Mouse (Mus musculus) midbrain, postnatal 0 days (tissue): ENCODE measurements around the gene Tspear. TPM values are rescaled to one million over a fixed set of nuclear protein-coding genes. Genes with fewer than 3 reads are reported as not detected.
"Not testable (repeated sequence)": the region's sequence is repeated elsewhere in the genome, so short reads cannot be mapped to it uniquely, and the experiment has no call there.

ENCODE experiments used
- ATAC-seq: fragments of 200-750 bp; cut with Nextera tagmentation; 2 replicates; pipeline ENCODE4 v1.8.0; 2017; ENCODE audit warnings: moderate number of reproducible peaks, mild to moderate bottlenecking, moderate TSS enrichment, moderate library complexity; ENCODE audit not compliant: low FRiP score
- DNase-seq: peaks from one replicate; pipeline ENCODE4 v3.0.0-alpha.2; 2015; ENCODE audit warnings: low spot score
- H3K27ac ChIP-seq: fragments of 300-500 bp; sonication (generic); 2 replicates; pipeline ENCODE4 v1.5.1; 2014; ENCODE audit warnings: low read depth, mild to moderate bottlenecking, low read length, mixed read lengths
- H3K27me3 ChIP-seq: fragments of 300-500 bp; sonication (generic); 2 replicates; pipeline ENCODE4 v1.6.1; 2014; ENCODE audit warnings: low read length, control low read depth, mixed read lengths; ENCODE audit not compliant: insufficient read depth
- H3K36me3 ChIP-seq: fragments of 300-500 bp; sonication (generic); 2 replicates; pipeline ENCODE4 v1.6.1; 2014; ENCODE audit warnings: low read length, control low read depth, mixed read lengths; ENCODE audit not compliant: insufficient read depth
- H3K4me1 ChIP-seq: fragments of 300-500 bp; sonication (generic); 2 replicates; pipeline ENCODE4 v1.6.1; 2014; ENCODE audit warnings: mild to moderate bottlenecking, control low read depth, antibody characterized with exemption, low read length, mixed read lengths; ENCODE audit not compliant: insufficient read depth
- H3K4me2 ChIP-seq: fragments of 300-500 bp; sonication (generic); 2 replicates; pipeline ENCODE4 v1.6.1; 2014; ENCODE audit warnings: low read depth, mild to moderate bottlenecking, low read length, mixed read lengths; ENCODE audit not compliant: poor library complexity, severe bottlenecking
- H3K4me3 ChIP-seq: fragments of 300-500 bp; sonication (generic); 2 replicates; pipeline ENCODE4 v1.5.1; 2014; ENCODE audit warnings: low read depth, mild to moderate bottlenecking, low read length, moderate library complexity
- H3K9ac ChIP-seq: fragments of 300-500 bp; sonication (generic); replicated peaks from 2 replicates; pipeline ENCODE4 v1.6.1; 2014; ENCODE audit warnings: mild to moderate bottlenecking, low read length, moderate library complexity, mixed read lengths; ENCODE audit not compliant: poor library complexity, severe bottlenecking
- H3K9me3 ChIP-seq: fragments of 300-500 bp; sonication (generic); 2 replicates; pipeline ENCODE4 v1.6.1; 2016; ENCODE audit warnings: low read length, control low read depth
- CTCF ChIP-seq: IDR thresholded peaks from 2 replicates; pipeline ENCODE4 v1.5.1; 2016; ENCODE audit warnings: antibody characterized with exemption, mild to moderate bottlenecking
- WGBS: fragments of 180-500 bp; shearing (Covaris S2); extraction: QIAGEN DNeasy Blood & Tissue Kit; methylation state at CpG from one replicate; pipeline ENCODE4 v1.1.7; 2014; 5-methylcytosine and 5-hydroxymethylcytosine counted together
- polyA plus RNA-seq: library from polyadenylated mRNA; unstranded; fragments of >200 nt; fragmentation: Nextera tagmentation; extraction: Ambion mirVana; gene quantifications from 2 replicates; pipeline ENCODE4 v1.2.1, GENCODE M21; 2015
- total RNA-seq: library from RNA; depleted of rRNA; stranded (reverse); fragments of >200 nt; gene quantifications from 2 replicates; pipeline ENCODE4 v1.2.3, GENCODE M21; 2014

Gene Tspear
- total and polyA plus RNA-seq, 2 experiments from 2014 or later = 0.63 to 1.5 TPM

DNA sequence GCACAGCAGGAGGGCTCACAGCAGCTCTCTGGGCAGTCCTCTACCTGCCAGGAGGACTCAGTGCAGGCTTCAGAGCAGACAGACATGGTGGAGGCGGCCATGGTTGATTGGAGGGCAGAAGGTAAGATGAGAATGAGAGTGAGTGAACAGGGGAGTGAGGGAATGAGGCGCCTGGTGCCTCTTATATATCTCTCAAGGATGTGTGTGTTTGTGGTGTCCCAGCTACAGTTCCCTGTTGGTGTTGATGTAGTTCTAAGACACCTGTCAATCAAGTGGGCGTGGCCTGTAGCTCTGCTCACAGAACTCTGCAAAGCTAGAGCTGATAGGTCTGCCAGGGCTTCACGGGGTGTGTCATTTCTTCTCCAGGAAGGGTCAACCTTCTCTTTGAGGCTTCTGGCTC, 10.8 kb downstream of the Tspear start, which contains the start of gene Gm9508:
Gm9508 (minus strand) TSS at position 101 of the 400 bp plus-strand sequence.
- DNase-seq (no peak), ATAC-seq (no peak)
- H3K36me3 ChIP-seq = no peaks in the 10 kb centered on the region
- no peaks in the 10 kb centered on the region for H3K27me3 ChIP-seq
- H3K9ac ChIP-seq = no peak within 1 kb of the TSS
- H3K4me3 ChIP-seq = no peak within 1 kb of the TSS
- 39% methylated on average over 4 of the region's 4 CpGs for WGBS
- H3K4me2 ChIP-seq = no peak within 1 kb of the TSS
- no peak for TF ChIP-seq CTCF
- no peaks in the 10 kb centered on the region for H3K9me3 ChIP-seq
- no peak within 1 kb of the TSS for H3K27ac ChIP-seq
- no peaks in the 10 kb centered on the region for H3K4me1 ChIP-seq

DNA sequence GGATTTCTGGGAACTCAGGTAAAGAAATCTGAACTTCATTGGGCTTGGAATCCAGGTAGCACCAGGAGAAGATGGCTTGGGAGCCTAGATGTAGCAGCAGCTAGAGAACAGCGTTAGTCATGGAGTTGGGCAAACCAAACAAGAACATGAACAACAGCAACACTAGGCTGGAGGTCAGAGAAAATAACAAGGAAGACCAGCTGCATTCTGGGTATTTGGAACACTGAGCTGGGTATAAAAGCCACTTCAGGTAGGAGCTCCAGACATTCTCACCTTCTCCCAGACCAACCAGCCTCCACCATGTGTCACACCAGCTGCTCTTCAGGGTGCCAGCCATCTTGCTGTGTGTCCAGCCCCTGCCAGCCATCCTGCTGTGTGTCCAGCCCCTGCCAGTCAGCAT, 20.0 kb downstream of the Tspear start, which contains the start of gene Gm10272:
Gm10272 (plus strand) TSS at position 301 of the 400 bp plus-strand sequence.
- H3K4me2 ChIP-seq = no peak within 1 kb of the TSS
- ATAC-seq (no peak), DNase-seq (no peak)
- peaks cover 6% of the 10 kb centered on the region; the same call in 1 of the 2 replicates for H3K9me3 ChIP-seq
- TF ChIP-seq CTCF = no peak
- no peaks in the 10 kb centered on the region for H3K27me3 ChIP-seq
- no peaks in the 10 kb centered on the region for H3K36me3 ChIP-seq
- H3K27ac ChIP-seq = no peak within 1 kb of the TSS
- H3K4me3 ChIP-seq = no peak within 1 kb of the TSS
- WGBS = 96% methylated on average over 1 of the region's 1 CpGs
- no peaks in the 10 kb centered on the region for H3K4me1 ChIP-seq
- no peak within 1 kb of the TSS for H3K9ac ChIP-seq

DNA sequence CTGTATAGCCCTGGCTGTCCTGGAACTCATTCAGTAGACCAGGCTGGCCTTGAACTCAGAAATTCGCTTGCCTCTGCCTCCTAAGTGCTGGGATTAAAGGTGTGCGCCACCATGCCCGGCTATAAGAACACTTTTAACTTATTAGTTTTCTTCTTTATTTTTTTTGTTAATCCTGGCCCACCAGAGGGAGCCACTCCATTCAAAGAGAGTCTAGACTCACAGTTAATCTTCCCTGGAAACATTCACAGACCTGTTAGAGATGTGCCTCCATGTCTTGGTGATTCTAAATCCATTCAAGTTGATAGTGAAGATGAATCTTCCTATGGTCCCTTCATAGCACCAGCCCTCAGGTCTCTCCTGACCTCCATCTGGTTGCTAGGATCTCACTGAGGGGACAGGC, 23.5 kb downstream of the Tspear start:
- no peaks in the 10 kb centered on the region for H3K36me3 ChIP-seq
- no peaks in the 10 kb centered on the region for H3K4me1 ChIP-seq
- peak; percentile 25 for DNase-seq
- peak; percentile 58 for TF ChIP-seq CTCF
- no peaks in the 10 kb centered on the region for H3K27me3 ChIP-seq
- no peak overlapping the region for H3K27ac ChIP-seq
- 75% methylated on average over 3 of the region's 3 CpGs for WGBS
- 0 out of 2 replicates have a peak, but pooled peaks cover 3% of the 10 kb centered on the region for H3K9me3 ChIP-seq
- no peak overlapping the region for H3K4me2 ChIP-seq
- no peak overlapping the region for H3K9ac ChIP-seq
- H3K4me3 ChIP-seq = no peak overlapping the region
- no peak for ATAC-seq

DNA sequence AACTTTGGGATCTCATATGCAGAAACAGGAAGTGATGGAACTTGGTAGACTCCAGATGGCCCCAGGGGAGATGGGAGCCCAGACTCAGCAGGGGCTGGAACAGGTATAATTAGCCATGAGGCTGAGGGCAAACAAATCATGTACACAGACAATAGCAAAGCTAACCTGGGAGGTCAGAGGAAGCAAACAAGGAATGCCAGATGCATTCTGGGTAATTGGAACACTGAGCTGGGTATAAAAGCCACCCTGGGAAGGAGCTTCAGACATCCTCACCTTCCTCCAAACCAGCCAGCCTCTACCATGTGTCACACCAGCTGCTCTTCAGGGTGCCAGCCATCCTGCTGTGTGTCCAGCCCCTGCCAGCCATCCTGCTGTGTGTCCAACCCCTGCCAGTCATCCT, 24.8 kb downstream of the Tspear start, which contains the start of gene Gm10024:
Gm10024 (plus strand) TSS at position 301 of the 400 bp plus-strand sequence.
- ATAC-seq, DNase-seq: not testable (repeated sequence)

DNA sequence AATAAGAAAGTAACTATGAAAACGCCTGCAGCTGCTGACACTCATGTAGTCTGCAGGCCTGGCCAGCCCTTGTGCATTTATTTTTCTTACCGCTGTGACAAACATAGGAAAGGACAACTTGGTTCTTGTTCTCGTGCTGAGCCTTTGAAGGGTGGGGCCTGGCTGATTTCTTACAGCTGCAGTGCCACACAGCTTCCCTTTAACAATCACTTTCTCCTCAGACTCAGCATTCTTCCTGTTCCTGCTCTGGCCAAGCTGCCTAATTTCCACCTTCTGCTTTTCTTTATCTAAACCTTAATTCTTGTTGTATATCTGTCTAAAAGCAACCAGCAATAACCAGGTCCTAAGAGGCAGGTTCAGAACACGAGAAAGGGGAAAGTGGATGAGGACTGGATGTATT, 27.4 kb downstream of the Tspear start:
- WGBS = 67% methylated on average over 4 of the region's 4 CpGs

More for the DNA sequence above, 24.8 kb downstream of the Tspear start, which contains the start of gene Gm10024:
- H3K27me3 ChIP-seq, H3K27ac ChIP-seq, H3K36me3 ChIP-seq, H3K9me3 ChIP-seq, H3K4me2 ChIP-seq, H3K9ac ChIP-seq, H3K4me3 ChIP-seq, H3K4me1 ChIP-seq: not testable (repeated sequence)

DNA sequence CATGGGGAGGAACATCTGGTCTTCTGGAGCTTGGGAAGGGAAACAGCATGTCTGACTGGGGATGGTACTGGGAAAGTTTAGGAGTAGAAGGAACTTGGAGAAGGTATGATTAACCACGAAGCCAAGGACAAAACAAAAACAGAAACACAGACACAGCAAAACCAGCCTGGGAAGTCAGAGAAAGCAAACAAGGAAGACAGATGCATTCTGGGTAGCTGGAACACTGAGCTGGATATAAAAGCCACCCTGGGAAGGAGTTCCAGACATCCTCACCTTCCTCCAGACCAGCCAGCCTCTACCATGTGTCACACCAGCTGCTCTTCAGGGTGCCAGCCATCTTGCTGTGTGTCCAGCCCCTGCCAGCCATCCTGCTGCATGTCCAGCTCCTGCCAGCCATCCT, 29.1 kb downstream of the Tspear start, which contains the start of gene Gm10142:
Gm10142 (plus strand) TSS at position 301 of the 400 bp plus-strand sequence.
- H3K9ac ChIP-seq = no peak within 1 kb of the TSS
- no peak within 1 kb of the TSS for H3K4me3 ChIP-seq
- H3K36me3 ChIP-seq = no peaks in the 10 kb centered on the region
- H3K9me3 ChIP-seq = 0 out of 2 replicates have a peak, but pooled peaks cover 3% of the 10 kb centered on the region
- no peak for TF ChIP-seq CTCF
- WGBS = 80% methylated on average over 1 of the region's 1 CpGs
- no peaks in the 10 kb centered on the region for H3K4me1 ChIP-seq
- no peaks in the 10 kb centered on the region for H3K27me3 ChIP-seq
- no peak for ATAC-seq
- no peak for DNase-seq
- no peak within 1 kb of the TSS for H3K27ac ChIP-seq
- H3K4me2 ChIP-seq = no peak within 1 kb of the TSS

More for the DNA sequence above, 27.4 kb downstream of the Tspear start:
- no peak overlapping the region for H3K9ac ChIP-seq
- H3K27me3 ChIP-seq = no peaks in the 10 kb centered on the region
- ATAC-seq (no peak), DNase-seq (no peak)
- no peak overlapping the region for H3K4me3 ChIP-seq
- no peak for TF ChIP-seq CTCF
- 0 out of 2 replicates have a peak, but pooled peaks cover 3% of the 10 kb centered on the region for H3K9me3 ChIP-seq
- no peaks in the 10 kb centered on the region for H3K36me3 ChIP-seq
- H3K27ac ChIP-seq = no peak overlapping the region
- no peak overlapping the region for H3K4me2 ChIP-seq
- no peaks in the 10 kb centered on the region for H3K4me1 ChIP-seq

DNA sequence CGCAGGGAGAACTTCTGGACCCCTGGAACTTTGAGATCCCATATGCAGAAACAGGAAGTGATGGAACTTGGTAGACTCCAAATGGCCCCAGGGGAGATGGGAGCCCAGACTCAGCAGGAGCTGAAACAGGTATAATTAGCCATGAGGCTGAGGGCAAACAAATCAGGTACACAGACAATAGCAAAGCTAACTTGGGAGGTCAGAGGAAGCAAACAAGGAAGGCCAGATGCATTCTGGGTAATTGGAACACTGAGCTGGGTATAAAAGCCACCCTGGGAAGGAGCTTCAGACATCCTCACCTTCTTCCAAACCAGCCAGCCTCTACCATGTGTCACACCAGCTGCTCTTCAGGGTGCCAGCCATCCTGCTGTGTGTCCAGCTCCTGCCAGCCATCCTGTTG, 33.9 kb downstream of the Tspear start, which contains the start of gene Krtap12-1:
Krtap12-1 (plus strand) TSS at position 301 of the 400 bp plus-strand sequence.
- H3K36me3 ChIP-seq, H3K4me1 ChIP-seq, H3K4me2 ChIP-seq, ATAC-seq, H3K4me3 ChIP-seq, H3K27ac ChIP-seq, H3K9ac ChIP-seq, DNase-seq, H3K9me3 ChIP-seq, H3K27me3 ChIP-seq: not testable (repeated sequence)
- 89% methylated on average over 1 of the region's 1 CpGs for WGBS
